Mouse (Mus musculus): ENCODE measurements around the gene Edaradd.
"Not testable (repeated sequence)": the region's sequence is repeated elsewhere in the genome, so short reads cannot be mapped to it uniquely, and the experiment has no call there.

The Edaradd gene

DNA sequence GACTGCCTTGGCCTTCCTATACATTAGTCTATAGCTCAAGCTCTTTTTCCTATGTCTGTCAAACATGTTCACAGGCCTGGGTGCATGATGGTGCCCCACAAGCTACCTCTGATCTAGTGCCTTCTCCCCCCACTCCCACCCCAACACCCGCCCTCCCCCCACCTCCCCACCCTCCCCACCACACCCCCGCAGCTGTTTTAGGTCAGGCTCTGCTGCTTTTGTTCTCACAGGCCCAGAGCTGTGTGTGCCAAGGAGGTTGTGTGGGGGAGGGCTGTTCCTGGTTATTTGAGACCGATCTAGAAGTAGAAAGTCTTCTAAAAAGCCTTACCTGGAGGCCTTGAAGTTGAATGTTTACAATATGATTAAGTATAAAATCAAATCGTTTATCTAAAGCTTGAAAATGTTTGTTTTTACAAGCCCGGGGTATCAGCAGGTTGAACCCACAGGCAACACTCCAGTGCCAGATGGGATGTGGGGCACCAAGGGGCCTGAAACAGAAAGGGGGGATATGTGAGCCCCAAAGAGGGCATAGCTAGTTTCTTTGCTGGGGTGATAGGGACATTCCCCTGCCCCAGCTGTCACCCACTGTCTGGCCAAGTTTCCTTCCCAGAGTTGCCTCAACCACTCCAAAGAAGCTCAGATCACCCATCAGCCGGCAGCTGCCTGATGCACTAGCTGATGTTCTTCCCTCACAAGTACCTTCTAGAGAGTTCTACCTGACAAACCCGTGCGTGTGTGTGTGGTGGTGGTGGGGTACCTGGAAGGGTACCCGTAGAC is 8.9 kb downstream of the Edaradd start:
- DNase-seq (ENCODE audit: low spot score), result no peak

DNA sequence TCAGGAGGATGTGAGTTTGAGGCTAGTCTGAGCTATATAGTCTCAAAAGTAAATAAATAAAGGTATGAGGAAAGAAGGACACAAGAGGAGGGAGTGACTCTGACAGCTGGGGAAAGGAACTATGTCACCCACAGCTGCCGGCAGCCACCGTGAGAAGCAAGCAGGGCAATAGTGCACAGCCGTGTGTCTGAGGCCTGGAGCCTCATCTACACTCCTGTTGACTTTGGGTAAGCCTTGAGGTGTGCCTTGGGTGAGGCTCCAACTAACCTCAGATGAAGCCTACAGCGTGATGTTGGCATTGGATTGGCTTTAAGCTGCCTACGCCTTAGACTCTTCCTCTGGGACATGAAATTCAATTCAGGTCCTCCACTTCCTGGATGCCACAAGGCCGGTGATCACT is 10.2 kb downstream of the Edaradd start:
- DNase-seq (ENCODE audit: low spot score), result no peak

DNA sequence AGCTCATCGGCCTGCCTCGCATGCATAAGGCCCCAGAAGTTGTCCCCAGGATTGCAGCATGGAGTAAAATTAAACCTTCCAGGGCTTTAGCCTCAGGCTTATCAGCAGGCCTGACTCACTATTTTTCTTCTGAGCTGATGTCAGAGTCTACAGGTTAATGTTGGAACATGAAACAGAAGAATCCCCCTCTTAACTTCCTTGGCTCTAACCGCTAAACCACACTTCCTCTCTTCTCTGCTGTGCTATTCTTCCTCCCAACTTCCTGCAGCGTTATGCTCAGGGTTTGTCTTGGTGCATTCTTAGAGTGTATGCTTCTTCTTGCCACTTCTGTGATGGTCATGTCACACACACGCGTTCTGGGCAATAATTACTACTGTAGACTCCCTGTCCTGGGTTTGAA is 12.8 kb downstream of the Edaradd start:
- DNase-seq (ENCODE audit: low spot score), result no peak

- no peak for DNase-seq (ENCODE audit: low spot score)
These were observed 14.9 kb downstream of the Edaradd start for GRCm38 (mm10) chr13:12505359-12505758.

DNA sequence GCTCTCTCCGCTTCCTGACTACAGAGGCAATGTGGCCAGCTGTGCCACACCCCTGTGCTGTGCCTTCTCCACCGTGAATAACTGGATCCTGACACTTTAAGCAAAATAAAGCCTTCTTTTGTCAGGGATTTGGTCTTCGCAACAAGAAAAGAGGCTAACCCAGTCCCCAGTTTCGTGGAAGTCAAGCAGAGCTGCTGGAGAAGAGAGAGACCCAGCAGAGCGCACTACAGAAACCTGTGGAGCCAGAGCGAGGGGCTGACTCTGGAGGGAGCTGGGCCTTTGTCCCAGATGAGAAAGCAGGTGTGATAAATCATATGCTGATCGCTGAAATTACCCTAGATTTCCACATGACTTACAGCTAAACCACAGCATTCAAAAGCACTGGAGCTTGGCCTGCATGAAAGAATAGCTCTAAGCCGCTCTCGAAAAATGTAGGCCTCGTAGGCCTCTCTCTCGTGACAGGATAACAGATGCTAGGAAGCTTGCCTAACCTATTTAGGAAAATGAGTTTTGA is 16.9 kb downstream of the Edaradd start:
- peak; percentile 75 for DNase-seq (ENCODE audit: low spot score)

GRCm38 (mm10) chr13:12502665-12503237 is 17.5 kb downstream of the Edaradd start:
- DNase-seq (ENCODE audit: low spot score), result no peak

DNA sequence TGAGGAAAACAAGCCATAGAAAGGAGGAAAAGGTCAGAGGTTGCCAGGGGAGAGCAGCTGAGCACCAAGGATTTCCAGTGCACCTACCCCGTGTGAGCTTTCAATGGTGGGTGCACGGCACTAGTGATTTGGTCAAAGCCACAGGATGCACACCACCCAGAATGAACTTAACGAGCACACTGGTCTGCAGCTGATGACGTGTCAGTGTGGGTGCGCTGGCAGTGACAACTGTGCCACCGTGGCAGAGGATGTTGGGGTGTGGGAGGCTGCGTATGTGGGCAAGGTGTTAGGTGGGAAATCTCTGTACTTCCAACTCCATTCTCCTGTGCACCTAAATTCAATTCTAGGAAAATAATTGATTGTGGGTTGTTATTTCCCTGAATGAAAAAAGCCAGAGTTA is 21.1 kb downstream of the Edaradd start:
- no peak for DNase-seq (ENCODE audit: low spot score)

DNA sequence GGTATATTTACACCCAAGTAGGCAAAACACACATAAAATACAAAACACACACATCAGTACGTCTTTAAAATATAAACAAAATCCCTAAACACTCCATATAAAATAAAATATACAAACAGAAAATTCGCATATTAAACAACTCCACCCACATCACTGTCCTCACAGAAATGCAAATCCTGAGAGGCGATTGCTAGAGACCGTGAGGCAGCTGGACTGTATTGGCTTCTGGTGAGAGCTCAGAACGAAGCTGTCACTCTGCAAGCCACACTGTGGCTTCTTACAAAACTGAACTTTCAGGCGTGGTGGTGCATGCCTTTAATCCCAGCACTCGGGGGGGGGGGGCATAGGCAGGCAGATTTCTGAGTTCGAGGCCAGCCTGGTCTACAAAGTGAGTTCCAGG is 22.4 kb downstream of the Edaradd start:
- no peak for DNase-seq (ENCODE audit: low spot score)

GRCm38 (mm10) chr13:12494750-12495149 is 25.5 kb downstream of the Edaradd start:
- DNase-seq (ENCODE audit: low spot score), result no peak

DNA sequence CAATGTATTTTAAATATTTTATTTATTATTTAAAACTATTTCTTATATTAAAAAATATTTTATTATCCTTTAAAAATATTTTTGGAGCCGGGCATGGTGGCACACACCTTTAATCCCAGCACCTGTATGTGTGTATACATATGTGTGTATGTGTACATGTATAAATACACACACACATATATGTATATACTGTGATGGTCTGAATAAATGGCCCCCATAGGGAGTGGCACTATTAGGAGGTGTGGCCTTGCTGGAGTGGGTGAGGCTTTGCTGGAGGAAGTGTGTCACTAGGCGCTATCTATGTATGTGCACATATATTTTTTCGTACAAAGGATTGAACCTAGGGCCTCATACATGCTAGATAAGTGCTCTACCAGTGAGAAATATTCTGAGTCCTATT is 27.7 kb downstream of the Edaradd start:
- DNase-seq (ENCODE audit: low spot score), result no peak

DNA sequence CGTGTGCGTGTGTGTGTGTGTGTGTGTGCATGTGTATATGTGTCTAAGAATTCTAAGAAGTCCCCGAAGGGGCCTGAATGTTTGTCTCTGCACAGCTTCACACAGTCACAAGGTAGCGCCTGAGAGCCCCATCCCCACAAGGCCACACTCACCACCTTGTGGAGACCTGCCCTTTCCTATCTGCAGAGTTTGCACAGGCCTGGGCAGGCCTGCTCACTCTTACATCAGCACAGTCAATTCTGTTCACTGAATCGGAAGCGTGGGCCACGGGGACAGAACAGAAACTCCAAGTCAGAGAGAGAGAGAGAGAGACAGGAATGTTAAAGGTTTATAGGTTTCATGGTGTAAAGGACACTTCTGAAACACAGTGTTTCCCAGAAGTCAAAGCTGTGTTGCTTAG is 34.6 kb downstream of the Edaradd start:
- no peak for DNase-seq (ENCODE audit: low spot score)

GRCm38 (mm10) chr13:12485197-12485596 is 35.0 kb downstream of the Edaradd start:
- no peak for DNase-seq (ENCODE audit: low spot score)

DNA sequence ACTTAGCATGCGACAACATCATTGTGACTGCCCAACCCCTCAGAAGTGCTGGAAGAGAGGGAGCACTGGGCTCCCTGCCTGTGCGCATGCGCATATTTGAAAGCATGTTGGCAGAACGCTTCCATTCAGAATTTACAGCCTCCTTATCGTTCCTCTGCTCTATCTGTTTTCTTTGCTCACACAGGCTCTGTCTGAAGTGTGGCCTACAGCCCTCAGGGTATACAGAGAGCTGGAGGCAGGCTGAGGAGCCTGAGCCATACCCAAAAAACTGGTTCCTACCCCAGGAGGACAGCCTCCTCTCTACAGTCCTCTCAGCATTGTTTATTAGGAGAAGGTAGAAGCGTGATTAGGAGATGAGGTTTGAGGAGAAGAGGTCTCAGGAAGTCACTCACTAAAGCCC is 40.4 kb downstream of the Edaradd start:
- DNase-seq (ENCODE audit: low spot score), result no peak

DNA sequence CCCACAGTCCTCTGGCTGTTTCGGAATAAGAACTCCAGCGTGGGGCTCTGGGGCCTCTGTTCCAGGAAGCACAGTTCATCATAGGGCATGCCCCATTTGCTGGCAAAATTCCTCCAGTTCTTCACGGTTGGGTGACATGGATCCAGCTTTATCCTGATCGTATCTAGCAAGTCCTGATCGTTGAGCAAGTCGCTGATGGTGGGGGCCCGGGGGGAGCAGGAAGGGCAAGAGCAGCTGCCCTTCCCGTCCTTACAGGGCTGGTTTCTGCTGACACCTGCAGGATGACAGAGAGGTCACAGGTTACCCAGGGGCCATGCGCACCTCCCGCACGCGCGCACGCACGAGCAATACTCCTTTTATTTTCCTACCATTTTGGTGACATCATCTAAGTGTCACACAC is 41.9 kb downstream of the Edaradd start:
- no peak for DNase-seq (ENCODE audit: low spot score)

- no peak for DNase-seq (ENCODE audit: low spot score)
These were observed 43.4 kb downstream of the Edaradd start for GRCm38 (mm10) chr13:12476886-12477285.

- no peak for DNase-seq (ENCODE audit: low spot score)
These were observed 45.0 kb downstream of the Edaradd start for GRCm38 (mm10) chr13:12475239-12475638.

- peak; percentile 90 for DNase-seq (ENCODE audit: low spot score)
These were observed 46.4 kb downstream of the Edaradd start for GRCm38 (mm10) chr13:12473724-12474378.

DNA sequence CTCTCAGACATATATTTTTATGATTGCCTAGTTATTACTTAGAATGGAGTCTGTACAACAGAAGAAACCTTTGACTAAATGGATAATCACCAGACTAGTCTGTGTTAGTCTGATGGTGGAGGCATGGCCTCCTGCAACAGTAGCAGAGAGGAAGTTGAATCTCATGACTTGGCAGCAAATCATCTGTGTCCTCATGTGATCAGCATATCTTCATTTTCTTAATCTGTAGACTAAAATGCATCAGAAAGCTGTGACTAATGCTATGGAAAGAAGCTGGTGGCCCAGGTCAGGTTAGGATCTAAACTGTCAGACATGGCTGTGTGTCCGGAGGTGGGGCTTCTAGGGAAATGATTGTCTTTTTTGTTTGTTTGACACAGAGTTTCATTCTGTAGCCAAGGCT is 51.8 kb downstream of the Edaradd start:
- no peak for DNase-seq (ENCODE audit: low spot score)

- no peak for DNase-seq (ENCODE audit: low spot score)
These were observed 55.4 kb downstream of the Edaradd start, which contains the start of gene Lgals8 for GRCm38 (mm10) chr13:12464844-12465243. Gene Lgals8, minus strand, starts transcription at chr13:12464944.

GRCm38 (mm10) chr13:12464159-12464558 is 56.1 kb downstream of the Edaradd start:
- not testable (repeated sequence) for DNase-seq (ENCODE audit: low spot score)

- no peak for DNase-seq (ENCODE audit: low spot score)
These were observed 57.6 kb downstream of the Edaradd start for GRCm38 (mm10) chr13:12462623-12463022.

GRCm38 (mm10) chr13:12461730-12462119 is 58.5 kb downstream of the Edaradd start:
- DNase-seq (ENCODE audit: low spot score), result no peak

Measured in embryo, embryonic 10.5 days (tissue).